In the genomic region with DNA sequence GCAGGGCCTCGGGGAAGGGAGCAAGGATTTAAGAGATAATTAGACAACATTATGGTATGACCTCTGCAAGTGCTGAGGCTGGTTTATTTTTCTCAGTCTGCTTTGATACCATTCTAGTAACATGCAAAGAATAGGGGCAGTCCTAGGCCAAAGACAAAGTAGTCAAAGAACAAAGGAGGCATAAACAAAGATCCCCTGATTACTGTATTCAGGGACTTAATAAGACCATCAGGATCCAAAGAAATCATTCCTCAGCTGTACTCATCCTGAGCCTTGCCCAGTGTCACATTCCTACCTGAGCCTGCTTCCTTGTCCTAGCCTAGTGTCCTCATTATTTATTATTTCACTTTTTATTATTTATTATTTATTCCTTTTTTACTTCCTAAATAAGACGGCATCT, we compare ENCODE assay signal across 28 mouse cellular contexts. TPM values are rescaled to one million over a fixed set of nuclear protein-coding genes. Genes with fewer than 3 reads are reported as not detected.
"Had no signal": no experiment of that assay in that cellular context is flagged by ENCODE, and none has a peak within 500 bp of the region (broad histone marks: within the 10 kb centered on the region; RNA-seq: fewer than 3 reads in every experiment).

No protein-coding gene starts in this region.

- H3K27ac ChIP-seq: gastrocnemius, adult 2 months; heart, adult 2 months; heart, embryonic 13.5 days; heart, embryonic 15.5 days; hindbrain, embryonic 13.5 days; hindbrain, embryonic 15.5 days; hindbrain, postnatal 0 days; kidney, embryonic 15.5 days; kidney, postnatal 0 days; limb, embryonic 13.5 days; limb, embryonic 15.5 days had no signal

- H3K4me3 ChIP-seq: gastrocnemius, adult 2 months; heart, adult 2 months; heart, embryonic 13.5 days; heart, embryonic 15.5 days; hindbrain, embryonic 13.5 days; hindbrain, embryonic 15.5 days; kidney, embryonic 15.5 days; limb, embryonic 13.5 days; limb, embryonic 15.5 days had no signal

- H3K9me3 ChIP-seq: heart, embryonic 13.5 days; heart, embryonic 15.5 days; hindbrain, embryonic 13.5 days; hindbrain, embryonic 15.5 days; kidney, embryonic 15.5 days; limb, embryonic 13.5 days; limb, embryonic 15.5 days had no signal

- DNase-seq: gastrocnemius, adult 2 months; gastrocnemius, postnatal 10 days; gastrocnemius, postnatal 25 days; heart, adult 2 months; heart, postnatal 14 days; heart, postnatal 36 days; kidney, adult 11 months; kidney, adult 2 months; kidney, adult 9 months; kidney, postnatal 14 days; kidney, postnatal 36 days; layer of hippocampus, adult 9-11 months; layer of hippocampus, postnatal 36 days; left cerebral cortex, postnatal 4 days had no signal

- H3K4me1 ChIP-seq: hindbrain, embryonic 13.5 days; hindbrain, embryonic 15.5 days; kidney, embryonic 15.5 days; limb, embryonic 13.5 days; limb, embryonic 15.5 days had no signal

- H3K27me3 ChIP-seq: heart, embryonic 13.5 days; heart, embryonic 15.5 days; hindbrain, embryonic 13.5 days; hindbrain, embryonic 15.5 days; kidney, embryonic 15.5 days; limb, embryonic 13.5 days; limb, embryonic 15.5 days had no signal

- H3K9ac ChIP-seq: heart, embryonic 13.5 days; heart, embryonic 15.5 days; hindbrain, embryonic 13.5 days; hindbrain, embryonic 15.5 days; kidney, embryonic 15.5 days; limb, embryonic 15.5 days had no signal

- H3K4me2 ChIP-seq: heart, embryonic 11.5 days; heart, embryonic 13.5 days; heart, embryonic 15.5 days; hindbrain, embryonic 13.5 days; hindbrain, embryonic 15.5 days; kidney, embryonic 15.5 days; limb, embryonic 13.5 days; limb, embryonic 15.5 days had no signal

- ATAC-seq: hindbrain, postnatal 0 days; intestine, embryonic 16.5 days had no signal

RNA-seq across cellular contexts. Expression of a gene that starts 38.0 kb away (rescaled TPM):
- total RNA-seq: gastrocnemius, adult 2 months; gastrocnemius, postnatal 10 days; gastrocnemius, postnatal 25 days; gastrocnemius, postnatal 4 days; heart, adult 2 months; heart, postnatal 14 days; heart, postnatal 36 days had no signal
- polyA plus RNA-seq: heart, embryonic 13.5 days; heart, embryonic 15.5 days; hindbrain, embryonic 11.5 days; hindbrain, embryonic 13.5 days; kidney, adult 2 months; kidney, postnatal 0 days; limb, embryonic 11.5 days had no signal
